Mouse (Mus musculus) CH12.LX (cell line): ENCODE results near the gene Agpat2. TPM values are rescaled to one million over a fixed set of nuclear protein-coding genes. Genes with fewer than 3 reads are reported as not detected.

Source experiments
- DNase-seq: peaks from one replicate; pipeline ENCODE4 v3.0.0-alpha.2; 2013; ENCODE audit errors: extremely low read depth
- H3K27ac ChIP-seq: 2 replicates; pipeline ENCODE4 v1.5.1; 2012; ENCODE audit warnings: low read depth, mild to moderate bottlenecking, control low read depth, moderate library complexity; ENCODE audit not compliant: insufficient read depth
- H3K27me3 ChIP-seq: replicated peaks from 2 replicates; pipeline ENCODE3; 2012; ENCODE audit warnings: inconsistent platforms
- H3K36me3 ChIP-seq, 2 experiments: replicated peaks in 1 of 2; 2 replicates each; pipeline versions ENCODE3 to v1.6.1; 2012; ENCODE audit warnings: inconsistent platforms in 1 of 2, low read length in 1 of 2, mild to moderate bottlenecking in 1 of 2, mixed read lengths in 1 of 2, moderate library complexity in 1 of 2; ENCODE audit not compliant: control insufficient read depth in 1 of 2, insufficient read depth in 1 of 2
- H3K4me1 ChIP-seq, 2 experiments: 2 replicates each; pipeline ENCODE4 v1.6.1; 2012; ENCODE audit warnings: inconsistent platforms in 1 of 2, moderate library complexity in 1 of 2; ENCODE audit not compliant: insufficient read depth in 2 of 2, control insufficient read depth in 1 of 2
- H3K4me2 ChIP-seq: 2 replicates; pipeline ENCODE4 v1.6.1; 2012; ENCODE audit warnings: low read depth, mild to moderate bottlenecking, control low read depth; ENCODE audit not compliant: poor library complexity, insufficient read depth, severe bottlenecking
- H3K4me3 ChIP-seq, 3 experiments: fragments of 150-350 bp in 1 of 3; sonication (generic) in 1 of 3; replicated peaks in 1 of 3; 2 replicates each; pipeline versions ENCODE3 to v1.5.1; 2011 to 2012; ENCODE audit warnings: low read depth in 2 of 3, low read length in 2 of 3, mild to moderate bottlenecking in 2 of 3, moderate library complexity in 2 of 3, control low read depth in 1 of 3, improper control_type of control experiment in 1 of 3, inconsistent platforms in 1 of 3, mixed read lengths in 1 of 3; ENCODE audit not compliant: poor library complexity in 1 of 3
- H3K79me2 ChIP-seq: replicated peaks from 2 replicates; pipeline ENCODE4 v1.6.1; 2012; ENCODE audit warnings: mild to moderate bottlenecking, moderate library complexity; ENCODE audit not compliant: control insufficient read depth, poor library complexity, insufficient read depth, severe bottlenecking; ENCODE audit errors: extremely low read depth
- H3K9ac ChIP-seq: 2 replicates; pipeline ENCODE4 v1.6.1; 2012; ENCODE audit warnings: low read depth, mild to moderate bottlenecking, control low read depth, moderate library complexity; ENCODE audit not compliant: insufficient read depth
- H3K9me3 ChIP-seq: replicated peaks from 2 replicates; pipeline ENCODE3; 2012; ENCODE audit warnings: low read length, inconsistent platforms, mixed read lengths
- BHLHE40 ChIP-seq: IDR thresholded peaks from 2 replicates; pipeline ENCODE4 v1.6.1; 2011; ENCODE audit warnings: mild to moderate bottlenecking, low read depth, low read length, improper control_type of control experiment
- CHD2 ChIP-seq: IDR thresholded peaks from 2 replicates; pipeline ENCODE4 v1.6.1; 2011; ENCODE audit warnings: low read length, improper control_type of control experiment
- CTCF ChIP-seq, 2 experiments: IDR thresholded peaks in 1 of 2; conservative IDR thresholded peaks in 1 of 2; 2 replicates each; pipeline ENCODE4 v1.5.1; 2011 to 2012; ENCODE audit warnings: low read depth in 2 of 2, low read length in 2 of 2, improper control_type of control experiment in 1 of 2, inconsistent platforms in 1 of 2, mild to moderate bottlenecking in 1 of 2, moderate library complexity in 1 of 2
- EP300 ChIP-seq: IDR thresholded peaks from 2 replicates; pipeline ENCODE4 v1.6.1; 2011; ENCODE audit warnings: low read length, improper control_type of control experiment
- IRF4 ChIP-seq: IDR thresholded peaks from 2 replicates; pipeline ENCODE4 v1.6.1; 2014; ENCODE audit warnings: low read depth, mild to moderate bottlenecking, inconsistent platforms, low read length, improper control_type of control experiment
- MYC ChIP-seq: IDR thresholded peaks from 2 replicates; pipeline ENCODE4 v1.6.1; 2011; ENCODE audit warnings: low read depth, mild to moderate bottlenecking, improper control_type of control experiment, low read length
- NELFE ChIP-seq: IDR thresholded peaks from 2 replicates; pipeline ENCODE4 v1.6.1; 2011; ENCODE audit warnings: low read depth, low read length, improper control_type of control experiment
- NRF1 ChIP-seq: IDR thresholded peaks from 2 replicates; pipeline ENCODE4 v1.6.1; 2014; ENCODE audit warnings: low read depth, mild to moderate bottlenecking, inconsistent platforms, low read length, improper control_type of control experiment, moderate library complexity
- PAX5 ChIP-seq: IDR thresholded peaks from 2 replicates; pipeline ENCODE4 v1.6.1; 2012; ENCODE audit warnings: low read length, inconsistent platforms, mixed read lengths
- POLR2A ChIP-seq: IDR thresholded peaks from 2 replicates; pipeline ENCODE4 v1.6.1; 2011; ENCODE audit warnings: low read depth, mild to moderate bottlenecking, improper control_type of control experiment, low read length
- RAD21 ChIP-seq: IDR thresholded peaks from 2 replicates; pipeline ENCODE4 v1.6.1; 2011; ENCODE audit warnings: low read depth, mild to moderate bottlenecking, low read length, improper control_type of control experiment, moderate library complexity
- SMC3 ChIP-seq: IDR thresholded peaks from 2 replicates; pipeline ENCODE4 v1.6.1; 2011; ENCODE audit warnings: low read depth, low read length, improper control_type of control experiment
- TBP ChIP-seq: conservative IDR thresholded peaks from 2 replicates; pipeline ENCODE4 v1.6.1; 2011; ENCODE audit warnings: low read depth, low read length, improper control_type of control experiment
- TCF12 ChIP-seq: IDR thresholded peaks from 2 replicates; pipeline ENCODE4 v1.6.1; 2014; ENCODE audit warnings: low read depth, mild to moderate bottlenecking, inconsistent platforms, low read length, improper control_type of control experiment
- UBTF ChIP-seq: IDR thresholded peaks from 2 replicates; pipeline ENCODE4 v1.6.1; 2012; ENCODE audit warnings: low read depth, mild to moderate bottlenecking, inconsistent platforms, low read length, improper control_type of control experiment, moderate library complexity
- dilution Hi-C: fragments of 300-500 bp; cut with MboI; formaldehyde crosslinking; loops from 2 replicates; pipeline ENCODE4 v1.14.3; 2020; ENCODE audit warnings: low sequenced_read_pairs; ENCODE audit not compliant: extremely low pct_unique_long_range_greater_than_20kb, extremely low pct_ligation_motif_present
- in situ Hi-C: fragments of 300-500 bp; cut with MboI; formaldehyde crosslinking; loops from 3 replicates; pipeline ENCODE4 v1.14.3; 2019; ENCODE audit warnings: low sequenced_read_pairs, low pct_ligation_motif_present, low pct_unique_long_range_greater_than_20kb, mixed read lengths
- polyA plus RNA-seq: library from polyadenylated mRNA; unstranded; fragments of >175 nt; gene quantifications from 2 replicates; pipeline ENCODE4 v1.2.1, GENCODE M21; 2012; ENCODE audit warnings: low read depth; ENCODE audit not compliant: insufficient read length
- total RNA-seq, 2 experiments: library from RNA; depleted of rRNA; stranded (reverse); fragments of 300-350 nt in 1 of 2; fragments of >200 nt in 1 of 2; gene quantifications; 2 replicates each; pipeline ENCODE4 v1.2.3; 2012 to 2014

The Agpat2 gene
- total and polyA plus RNA-seq, 3 experiments, result 8.6 to 14.2 (median 9.5) TPM

DNA sequence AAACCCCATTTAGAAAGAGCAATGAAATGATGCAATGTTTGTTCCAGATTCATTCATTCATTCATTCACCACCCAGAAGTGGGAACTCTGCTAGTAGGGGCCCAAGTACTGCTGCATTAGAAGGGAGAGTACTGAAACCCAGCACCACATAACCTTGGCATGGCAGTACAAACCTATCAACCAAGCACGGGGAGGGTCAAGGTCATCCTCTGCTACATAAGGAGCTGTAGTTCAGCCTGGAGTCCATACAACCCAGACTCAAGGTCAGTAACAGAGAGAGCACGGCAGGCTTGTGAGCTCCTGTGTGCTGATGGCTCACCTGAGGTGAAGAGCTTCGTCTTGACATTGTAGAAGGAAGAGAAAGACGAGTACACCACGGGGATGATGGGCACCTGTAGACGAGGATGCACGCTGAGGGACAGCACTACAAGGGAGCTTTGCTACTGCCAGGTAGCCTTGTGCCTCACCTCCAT lies 9.7 kb downstream of the Agpat2 start:
- H3K27me3 ChIP-seq, result peaks cover 3% of the 10 kb centered on the region
- H3K79me2 ChIP-seq, result no peaks in the 10 kb centered on the region
- dilution Hi-C loops, result no loop called here
- no peak for DNase-seq
- H3K4me2 ChIP-seq, result no peak overlapping the region
- no peak overlapping the region for H3K9ac ChIP-seq
- no peaks in the 10 kb centered on the region for H3K9me3 ChIP-seq
- no peak overlapping the region for H3K4me3 ChIP-seq
- H3K27ac ChIP-seq, result no peak overlapping the region
- peaks cover 0 to 42% of the 10 kb centered on the region in 2 experiments for H3K36me3 ChIP-seq
- no peaks in the 10 kb centered on the region for H3K4me1 ChIP-seq
- in situ Hi-C loops, result no loop called here
- no peak for TF ChIP-seq NELFE
- no peak for TF ChIP-seq NRF1
- TF ChIP-seq TCF12, result no peak
- TF ChIP-seq CHD2, result no peak
- TF ChIP-seq UBTF, result no peak
- no peak for TF ChIP-seq MYC
- TF ChIP-seq POLR2A, result no peak
- TF ChIP-seq PAX5, result no peak
- TF ChIP-seq IRF4, result no peak
- no peak for TF ChIP-seq EP300
- TF ChIP-seq RAD21, result no peak

DNA sequence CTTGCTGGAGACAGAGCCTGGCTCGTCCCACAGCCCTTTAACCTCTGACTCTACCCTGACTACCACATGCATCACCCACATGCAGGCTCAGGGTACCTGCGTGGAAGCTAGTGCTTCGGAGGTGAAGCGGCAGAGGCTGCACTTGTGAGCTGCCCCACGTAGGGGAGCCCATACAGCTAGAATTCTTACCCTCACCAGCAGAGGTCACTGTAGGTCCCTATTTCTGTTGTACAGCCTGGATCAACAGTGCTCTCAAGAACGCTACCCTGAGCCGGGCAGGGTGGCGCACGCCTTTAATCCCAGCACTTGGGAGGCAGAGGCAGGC lies 10.2 kb downstream of the Agpat2 start:
- peak; percentile 76 for DNase-seq
- no peak overlapping the region for H3K27ac ChIP-seq
- no peaks in the 10 kb centered on the region for H3K9me3 ChIP-seq
- H3K4me2 ChIP-seq, result no peak overlapping the region
- no peaks in the 10 kb centered on the region for H3K79me2 ChIP-seq
- no peak for TF ChIP-seq MYC
- peak; percentile 35; the same call in 1 of the 2 replicates for TF ChIP-seq SMC3
- no peak for TF ChIP-seq BHLHE40
- TF ChIP-seq RAD21, result peak; percentile 55
- peak; percentile 19 to 73; a peak in 3 of 4 replicates for TF ChIP-seq CTCF (conservative IDR thresholded peaks at IDR 0.05 in 1 of 2, IDR thresholded peaks at IDR 0.05 in 1 of 2; ENCODE audit: low read depth in 2 of 2, low read length in 2 of 2)
- TF ChIP-seq NRF1, result no peak
- 0 out of 2 replicates have a peak, but pooled peaks have one; percentile 33 for TF ChIP-seq TBP
- dilution Hi-C loops (no loop called here), in situ Hi-C loops (no loop called here)
- no peaks in the 10 kb centered on the region for H3K4me1 ChIP-seq
- H3K27me3 ChIP-seq, result no peaks in the 10 kb centered on the region
- H3K9ac ChIP-seq, result no peak overlapping the region
- H3K4me3 ChIP-seq, result no peak overlapping the region
- H3K36me3 ChIP-seq, result peaks cover 0 to 45% of the 10 kb centered on the region in 2 experiments
